Comparison of ENCODE assay signal across 11 mouse cellular contexts in genomic region chr16:97808881-97809280, GRCm38 (mm10). TPM values are rescaled to one million over a fixed set of nuclear protein-coding genes. Genes with fewer than 3 reads are reported as not detected.
"Had no signal": no experiment of that assay in that cellular context is flagged by ENCODE, and none has a peak within 500 bp of the region (broad histone marks: within the 10 kb centered on the region; RNA-seq: fewer than 3 reads in every experiment).

No protein-coding gene starts in this region.

- DNase-seq: kidney, adult 2 months; kidney, postnatal 14 days; layer of hippocampus, adult 9-11 months; liver; liver, embryonic 13.5 days; liver, postnatal 0 days; lung, postnatal 14 days; right cerebral cortex, postnatal 25 days; spleen, adult 18-20 months; thymus, postnatal 36 days had no signal

RNA-seq across cellular contexts. Expression of gene Ripk4, which starts 45.3 kb away (rescaled TPM):
- total RNA-seq: megakaryocyte-erythroid progenitor cell, adult 5-6 weeks had no signal
